Mouse (Mus musculus): Measurements from ENCODE around the gene Morc3.

Gene Morc3

GRCm38 (mm10) chr16:93917712-93918678, 86.1 kb downstream of the Morc3 start:
- ATAC-seq (ENCODE audit: insufficient number of reproducible peaks, low FRiP score, low TSS enrichment) = 0 out of 2 replicates have a peak, but pooled peaks have one; percentile 33

GRCm38 (mm10) chr16:93918679-93919060, 86.7 kb downstream of the Morc3 start:
- no peak for ATAC-seq (ENCODE audit: insufficient number of reproducible peaks, low FRiP score, low TSS enrichment)

- ATAC-seq (ENCODE audit: insufficient number of reproducible peaks, low FRiP score, low TSS enrichment) = no peak
Observed at GRCm38 (mm10) chr16:93919189-93919588, 87.3 kb downstream of the Morc3 start.

- no peak for ATAC-seq (ENCODE audit: insufficient number of reproducible peaks, low FRiP score, low TSS enrichment)
Observed at GRCm38 (mm10) chr16:93920673-93921072, 88.8 kb downstream of the Morc3 start.

- no peak for ATAC-seq (ENCODE audit: insufficient number of reproducible peaks, low FRiP score, low TSS enrichment)
Observed at GRCm38 (mm10) chr16:93922835-93923389, 91.0 kb downstream of the Morc3 start.

- no peak for ATAC-seq (ENCODE audit: insufficient number of reproducible peaks, low FRiP score, low TSS enrichment)
Observed at GRCm38 (mm10) chr16:93923788-93924187, 91.9 kb downstream of the Morc3 start.

Data from cerebellum, adult (tissue).